Mouse (Mus musculus): ENCODE measurements at regions not wholly inside any gene's neighbourhood (a gene's known extent, or its start where the extent isn't known, plus 50 kb on each side); places are given as distances from the start of the nearest gene placed in this dataset.

- TF ChIP-seq POLR2A (IDR thresholded peaks at IDR 0.05; ENCODE audit: insufficient read depth, low read length) (no peak), CTCF (IDR thresholded peaks at IDR 0.05; ENCODE audit: low read depth, low read length) (no peak), EP300 (IDR thresholded peaks at IDR 0.05; ENCODE audit: insufficient read depth, low read depth, low read length) (no peak)
Measured at GRCm38 (mm10) chr12:73405583-73405982, 119.0 kb downstream of the Slc38a6 start.
